Mouse (Mus musculus) ES-Bruce4 (cell line): ENCODE results near the gene Kalrn. TPM values are rescaled to one million over a fixed set of nuclear protein-coding genes. Genes with fewer than 3 reads are reported as not detected.

Experiments
- H3K27ac ChIP-seq: 2 replicates; pipeline ENCODE4 v1.5.1; 2012; ENCODE audit warnings: low read length, inconsistent platforms; ENCODE audit not compliant: insufficient read depth
- H3K27me3 ChIP-seq: 2 replicates; pipeline ENCODE4 v1.6.1; 2012; ENCODE audit warnings: mild to moderate bottlenecking, low read length, inconsistent platforms; ENCODE audit not compliant: control insufficient read depth, poor library complexity, insufficient read depth, severe bottlenecking
- H3K36me3 ChIP-seq: 2 replicates; pipeline ENCODE4 v1.6.1; 2012; ENCODE audit warnings: inconsistent platforms, mild to moderate bottlenecking, low read length, moderate library complexity; ENCODE audit not compliant: control insufficient read depth, poor library complexity, insufficient read depth, severe bottlenecking
- H3K4me1 ChIP-seq: one replicate; pipeline ENCODE4 v1.8.1; 2011; ENCODE audit warnings: low read length; ENCODE audit not compliant: control insufficient read depth, insufficient read depth
- H3K4me3 ChIP-seq: 2 replicates; pipeline ENCODE4 v1.5.1; 2011; ENCODE audit warnings: low read depth, mild to moderate bottlenecking, low read length
- H3K9ac ChIP-seq: 2 replicates; pipeline ENCODE4 v1.6.1; 2012; ENCODE audit warnings: low read depth, mild to moderate bottlenecking, inconsistent platforms; ENCODE audit not compliant: poor library complexity, severe bottlenecking
- H3K9me3 ChIP-seq: replicated peaks from 2 replicates; pipeline ENCODE4 v1.6.1; 2012; ENCODE audit warnings: mild to moderate bottlenecking, low read length, inconsistent platforms; ENCODE audit not compliant: control insufficient read depth, poor library complexity, insufficient read depth, severe bottlenecking
- CTCF ChIP-seq: IDR thresholded peaks from one replicate; pipeline ENCODE4 v1.8.1; 2011; ENCODE audit warnings: low read depth, low read length
- EP300 ChIP-seq: IDR thresholded peaks from 2 replicates; pipeline ENCODE4 v1.6.1; 2011; ENCODE audit warnings: low read depth, low read length; ENCODE audit not compliant: insufficient read depth
- POLR2A ChIP-seq: IDR thresholded peaks from one replicate; pipeline ENCODE4 v1.8.1; 2011; ENCODE audit warnings: low read length; ENCODE audit not compliant: insufficient read depth
- polyA plus RNA-seq: library from polyadenylated mRNA; stranded (reverse); fragments of >200 nt; gene quantifications from 2 replicates; pipeline ENCODE4 v1.2.4, GENCODE M21; 2011; ENCODE audit warnings: low read depth; ENCODE audit not compliant: missing spikeins, insufficient read depth, insufficient read length

Gene Kalrn
- polyA plus RNA-seq, 1 experiment = 8.2 TPM

GRCm38 (mm10) chr16:34440019-34440615, 133.2 kb downstream of the Kalrn start:
- H3K4me3 ChIP-seq = no peak overlapping the region
- no peak overlapping the region for H3K27ac ChIP-seq
- no peak for TF ChIP-seq EP300
- TF ChIP-seq POLR2A = no peak
- no peak for TF ChIP-seq CTCF
- no peaks in the 10 kb centered on the region; the same call in 1 of the 2 replicates for H3K27me3 ChIP-seq
- H3K9ac ChIP-seq = no peak overlapping the region
- no peaks in the 10 kb centered on the region for H3K4me1 ChIP-seq
- no peaks in the 10 kb centered on the region for H3K36me3 ChIP-seq
- no peaks in the 10 kb centered on the region for H3K9me3 ChIP-seq

GRCm38 (mm10) chr16:34430131-34430530, 143.2 kb downstream of the Kalrn start:
- Histone ChIP-seq H3K9me3 (no peaks in the 10 kb centered on the region), H3K36me3 (no peaks in the 10 kb centered on the region)
- no peak for TF ChIP-seq EP300
- no peak for TF ChIP-seq CTCF
- TF ChIP-seq POLR2A = no peak

GRCm38 (mm10) chr16:34427654-34428053, 145.7 kb downstream of the Kalrn start:
- H3K9me3 ChIP-seq = no peaks in the 10 kb centered on the region
- H3K4me3 ChIP-seq = no peak overlapping the region
- H3K9ac ChIP-seq = no peak overlapping the region
- H3K36me3 ChIP-seq = no peaks in the 10 kb centered on the region
- H3K27ac ChIP-seq = no peak overlapping the region
- H3K27me3 ChIP-seq = no peaks in the 10 kb centered on the region
- TF ChIP-seq EP300 = no peak
- TF ChIP-seq CTCF = no peak
- TF ChIP-seq POLR2A = no peak
- no peaks in the 10 kb centered on the region for H3K4me1 ChIP-seq

More at GRCm38 (mm10) chr16:34430131-34430530, 143.2 kb downstream of the Kalrn start:
- H3K4me1 ChIP-seq = no peaks in the 10 kb centered on the region
- no peaks in the 10 kb centered on the region for H3K27me3 ChIP-seq
- no peak overlapping the region for H3K4me3 ChIP-seq
- H3K27ac ChIP-seq = no peak overlapping the region
- no peak overlapping the region for H3K9ac ChIP-seq

- Histone ChIP-seq H3K36me3 (no peaks in the 10 kb centered on the region), H3K4me1 (no peaks in the 10 kb centered on the region), H3K9ac (no peak overlapping the region), H3K27ac (no peak overlapping the region), H3K27me3 (no peaks in the 10 kb centered on the region), H3K9me3 (no peaks in the 10 kb centered on the region), H3K4me3 (no peak overlapping the region)
- TF ChIP-seq CTCF (no peak), POLR2A (no peak), EP300 (no peak)
Observed at GRCm38 (mm10) chr16:34421473-34421872, 151.9 kb downstream of the Kalrn start.

- Histone ChIP-seq H3K27me3 (no peaks in the 10 kb centered on the region), H3K27ac (no peak overlapping the region), H3K9me3 (no peaks in the 10 kb centered on the region), H3K36me3 (no peaks in the 10 kb centered on the region), H3K9ac (no peak overlapping the region), H3K4me3 (no peak overlapping the region), H3K4me1 (no peaks in the 10 kb centered on the region)
- TF ChIP-seq EP300 (no peak), POLR2A (no peak), CTCF (no peak)
Observed at GRCm38 (mm10) chr16:34417966-34418365, 155.4 kb downstream of the Kalrn start.

GRCm38 (mm10) chr16:34417383-34417782, 155.9 kb downstream of the Kalrn start:
- Histone ChIP-seq H3K4me3 (no peak overlapping the region), H3K9me3 (no peaks in the 10 kb centered on the region), H3K4me1 (no peaks in the 10 kb centered on the region), H3K9ac (no peak overlapping the region), H3K36me3 (no peaks in the 10 kb centered on the region), H3K27ac (no peak overlapping the region), H3K27me3 (no peaks in the 10 kb centered on the region)
- no peak for TF ChIP-seq CTCF
- TF ChIP-seq EP300 = no peak
- no peak for TF ChIP-seq POLR2A
